Mouse (Mus musculus): ENCODE measurements at regions not wholly inside any gene's neighbourhood (a gene's known extent, or its start where the extent isn't known, plus 50 kb on each side); places are given as distances from the start of the nearest gene placed in this dataset.
A peak's percentile ranks its signal among the peaks of the same experiment; 100 is the strongest.

DNA sequence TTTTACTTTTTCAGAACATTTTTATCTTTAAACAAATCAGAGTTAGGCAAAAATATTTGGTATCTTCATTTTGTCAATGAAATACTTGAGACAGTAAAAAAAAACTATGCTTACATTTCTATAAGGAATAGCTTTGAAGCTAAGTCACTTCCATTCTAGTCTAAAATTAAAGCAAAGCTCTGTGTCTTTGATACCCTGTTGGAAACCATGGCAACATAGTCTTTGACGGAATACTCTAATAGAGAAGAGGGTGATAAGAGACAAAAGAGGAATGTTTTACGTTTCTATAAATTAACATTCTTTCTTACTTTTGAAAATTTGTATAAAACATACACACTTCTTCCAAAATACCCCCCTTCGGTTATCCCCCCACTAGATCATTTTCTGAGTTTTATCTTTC is 378.1 kb downstream of the Rab38 start:
- Histone ChIP-seq H3K4me2 (ENCODE audit: low read depth, low read length, poor library complexity, severe bottlenecking) (no peak overlapping the region), H3K9ac (replicated peaks; ENCODE audit: low read length, poor library complexity, severe bottlenecking) (no peak overlapping the region), H3K4me3 (ENCODE audit: low read depth, low read length) (no peak overlapping the region), H3K27me3 (ENCODE audit: insufficient read depth, low read length) (no peaks in the 10 kb centered on the region), H3K9me3 (ENCODE audit: low read length) (no peaks in the 10 kb centered on the region), H3K27ac (ENCODE audit: low read depth, low read length) (no peak overlapping the region), H3K36me3 (ENCODE audit: insufficient read depth, low read length) (no peaks in the 10 kb centered on the region), H3K4me1 (ENCODE audit: insufficient read depth, low read length) (no peaks in the 10 kb centered on the region)
- DNase-seq (ENCODE audit: low spot score) (no peak), ATAC-seq (ENCODE audit: low FRiP score) (no peak)
- TF ChIP-seq CTCF (IDR thresholded peaks at IDR 0.05): no peak
- 47% methylated on average over 3 of the region's 3 CpGs for WGBS

DNA sequence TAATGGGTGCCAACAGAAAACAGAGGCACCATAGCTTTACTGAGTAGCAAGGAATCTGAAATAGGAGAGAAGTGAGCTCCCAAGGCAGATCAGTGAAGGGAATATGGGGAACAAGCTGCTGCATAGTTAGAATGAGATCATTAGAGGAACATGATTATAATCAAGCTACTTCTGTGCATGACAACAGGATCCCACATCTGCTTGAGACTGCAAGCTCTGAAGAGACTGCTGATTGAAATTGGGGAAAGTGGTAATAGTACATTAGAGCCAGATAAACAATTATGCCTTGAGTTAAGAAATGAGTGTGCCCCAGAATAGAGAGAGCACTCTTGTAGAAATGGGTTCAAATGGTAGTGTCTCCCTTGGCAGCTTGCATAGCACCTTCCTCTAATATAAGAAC is 380.1 kb downstream of the Rab38 start:
- H3K9me3 ChIP-seq (ENCODE audit: low read length): no peaks in the 10 kb centered on the region

DNA sequence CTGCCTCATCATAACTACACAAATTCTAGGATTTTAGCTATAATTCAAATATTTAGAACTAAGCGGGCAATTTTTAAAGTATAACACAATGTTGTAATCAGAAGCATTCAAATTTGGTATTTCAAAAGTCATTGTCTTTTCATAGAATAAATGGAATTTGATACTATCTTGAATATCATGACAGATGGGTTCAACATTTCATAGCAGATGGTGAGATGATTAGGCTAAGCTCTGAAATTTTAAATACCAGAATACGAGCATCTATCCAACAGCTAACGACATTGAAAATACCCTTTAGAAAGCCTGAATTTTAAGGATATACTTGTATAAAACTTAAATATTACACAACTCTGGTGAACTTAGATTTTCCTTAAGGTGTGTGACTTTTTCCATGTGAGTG is 390.1 kb downstream of the Rab38 start:
- Histone ChIP-seq H3K27me3 (ENCODE audit: insufficient read depth, low read length) (no peaks in the 10 kb centered on the region), H3K36me3 (ENCODE audit: insufficient read depth, low read length) (no peaks in the 10 kb centered on the region), H3K27ac (ENCODE audit: low read depth, low read length) (no peak overlapping the region), H3K4me2 (ENCODE audit: low read depth, low read length, poor library complexity, severe bottlenecking) (no peak overlapping the region), H3K4me1 (ENCODE audit: insufficient read depth, low read length) (no peaks in the 10 kb centered on the region), H3K9me3 (ENCODE audit: low read length) (no peaks in the 10 kb centered on the region), H3K4me3 (ENCODE audit: low read depth, low read length) (no peak overlapping the region), H3K9ac (replicated peaks; ENCODE audit: low read length, poor library complexity, severe bottlenecking) (no peak overlapping the region)
- DNase-seq (ENCODE audit: low spot score): no peak
- 89% methylated on average over 3 of the region's 3 CpGs for WGBS
- ATAC-seq (ENCODE audit: low FRiP score): no peak
- TF ChIP-seq CTCF (IDR thresholded peaks at IDR 0.05): no peak

More for the DNA sequence above, 380.1 kb downstream of the Rab38 start:
- H3K4me3 ChIP-seq (ENCODE audit: low read depth, low read length): no peak overlapping the region
- no peaks in the 10 kb centered on the region for H3K27me3 ChIP-seq (ENCODE audit: insufficient read depth, low read length)
- H3K36me3 ChIP-seq (ENCODE audit: insufficient read depth, low read length): no peaks in the 10 kb centered on the region
- H3K27ac ChIP-seq (ENCODE audit: low read depth, low read length): no peak overlapping the region
- DNase-seq (ENCODE audit: low spot score): peak; percentile 5
- no peak overlapping the region for H3K4me2 ChIP-seq (ENCODE audit: low read depth, low read length, poor library complexity, severe bottlenecking)
- no peak for TF ChIP-seq CTCF (IDR thresholded peaks at IDR 0.05)
- H3K4me1 ChIP-seq (ENCODE audit: insufficient read depth, low read length): no peaks in the 10 kb centered on the region
- H3K9ac ChIP-seq (replicated peaks; ENCODE audit: low read length, poor library complexity, severe bottlenecking): no peak overlapping the region
- no peak for ATAC-seq (ENCODE audit: low FRiP score)

GRCm38 (mm10) chr7:88826498-88826897 is 396.4 kb downstream of the Rab38 start:
- Histone ChIP-seq H3K36me3 (ENCODE audit: insufficient read depth, low read length) (no peaks in the 10 kb centered on the region), H3K27ac (ENCODE audit: low read depth, low read length) (no peak overlapping the region), H3K9me3 (ENCODE audit: low read length) (no peaks in the 10 kb centered on the region), H3K9ac (replicated peaks; ENCODE audit: low read length, poor library complexity, severe bottlenecking) (no peak overlapping the region), H3K27me3 (ENCODE audit: insufficient read depth, low read length) (no peaks in the 10 kb centered on the region), H3K4me1 (ENCODE audit: insufficient read depth, low read length) (no peaks in the 10 kb centered on the region), H3K4me2 (ENCODE audit: low read depth, low read length, poor library complexity, severe bottlenecking) (no peak overlapping the region), H3K4me3 (ENCODE audit: low read depth, low read length) (no peak overlapping the region)
- 81% methylated on average over 2 of the region's 2 CpGs for WGBS
- no peak for TF ChIP-seq CTCF (IDR thresholded peaks at IDR 0.05)
- no peak for DNase-seq (ENCODE audit: low spot score)
- no peak for ATAC-seq (ENCODE audit: low FRiP score)

- WGBS: 72% methylated on average over 4 of the region's 4 CpGs
- Histone ChIP-seq H3K4me1 (ENCODE audit: insufficient read depth, low read length) (no peaks in the 10 kb centered on the region), H3K36me3 (ENCODE audit: insufficient read depth, low read length) (no peaks in the 10 kb centered on the region), H3K9ac (replicated peaks; ENCODE audit: low read length, poor library complexity, severe bottlenecking) (no peak overlapping the region), H3K4me3 (ENCODE audit: low read depth, low read length) (no peak overlapping the region), H3K9me3 (ENCODE audit: low read length) (no peaks in the 10 kb centered on the region), H3K4me2 (ENCODE audit: low read depth, low read length, poor library complexity, severe bottlenecking) (no peak overlapping the region), H3K27ac (ENCODE audit: low read depth, low read length) (no peak overlapping the region), H3K27me3 (ENCODE audit: insufficient read depth, low read length) (no peaks in the 10 kb centered on the region)
- DNase-seq (ENCODE audit: low spot score) (no peak), ATAC-seq (ENCODE audit: low FRiP score) (no peak)
- no peak for TF ChIP-seq CTCF (IDR thresholded peaks at IDR 0.05)
These were observed 418.0 kb downstream of the Rab38 start for GRCm38 (mm10) chr7:88847946-88848524.
